Mouse (Mus musculus) fibroblast of lung, adult 2 months (primary cell): ENCODE data around the gene Txnrd2.

Experiments
- DNase-seq: peaks from one replicate; pipeline ENCODE4 v3.0.0-alpha.2; 2011; ENCODE audit warnings: low read depth

Txnrd2 gene

GRCm38 (mm10) chr16:18484794-18485435, 58.7 kb downstream of the Txnrd2 start:
- DNase-seq = peak; percentile 73

DNA sequence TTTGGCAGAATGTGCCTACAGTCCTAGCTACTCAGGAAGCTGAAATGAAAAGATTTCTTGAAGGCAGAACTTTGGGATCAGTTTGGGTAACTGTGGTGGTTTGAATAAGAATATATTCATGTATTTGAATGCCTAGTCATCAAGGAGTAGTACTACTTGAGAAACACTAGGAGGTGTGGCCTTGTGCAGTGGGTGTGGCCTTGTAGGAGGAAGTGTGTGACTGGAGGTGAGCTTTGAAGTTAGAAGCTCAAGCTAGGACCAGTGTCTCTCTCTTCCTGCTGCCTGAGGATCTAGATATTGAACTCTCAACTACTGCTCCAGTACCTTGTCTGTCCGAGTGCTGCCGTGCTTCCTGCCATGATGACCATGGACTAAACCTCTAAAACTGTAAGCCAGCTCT, 59.9 kb downstream of the Txnrd2 start:
- DNase-seq = no peak

DNA sequence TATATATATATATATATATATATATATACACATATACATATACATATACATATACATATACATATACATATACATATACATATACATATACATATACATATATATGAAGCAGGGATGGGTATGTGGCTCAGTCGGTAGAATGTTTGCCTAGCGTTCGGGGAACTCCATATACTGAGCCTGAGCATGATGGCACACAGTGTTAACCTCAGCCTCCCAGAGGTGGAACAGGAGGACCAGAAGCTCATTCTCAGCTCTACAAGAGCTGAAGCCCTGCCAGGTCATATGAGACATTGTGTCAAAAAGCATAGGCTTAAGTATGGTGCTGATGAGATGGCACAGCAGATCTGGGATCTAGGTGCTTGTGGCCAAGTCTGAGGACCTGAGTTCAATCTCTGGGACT, 64.1 kb downstream of the Txnrd2 start:
- no peak for DNase-seq

DNA sequence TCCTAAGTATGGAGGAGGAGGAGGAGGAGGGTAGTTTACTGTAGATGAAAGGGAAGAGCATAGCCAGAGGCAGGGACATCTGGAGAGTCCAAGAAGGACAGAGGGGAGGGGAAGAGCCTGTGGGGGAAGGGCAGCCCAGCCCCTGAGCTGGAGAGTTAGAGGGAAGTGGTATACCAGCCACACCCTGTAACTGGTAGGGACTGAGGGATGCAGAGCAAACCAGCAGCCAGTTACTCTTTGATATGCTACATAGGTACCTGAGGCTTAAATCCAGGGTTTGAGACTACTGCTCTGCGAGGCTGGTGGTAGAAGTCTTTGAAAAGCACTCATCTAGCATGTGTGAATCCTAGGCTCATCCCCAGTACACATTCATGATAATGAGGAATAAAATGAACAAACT, 64.7 kb downstream of the Txnrd2 start:
- DNase-seq = no peak

DNA sequence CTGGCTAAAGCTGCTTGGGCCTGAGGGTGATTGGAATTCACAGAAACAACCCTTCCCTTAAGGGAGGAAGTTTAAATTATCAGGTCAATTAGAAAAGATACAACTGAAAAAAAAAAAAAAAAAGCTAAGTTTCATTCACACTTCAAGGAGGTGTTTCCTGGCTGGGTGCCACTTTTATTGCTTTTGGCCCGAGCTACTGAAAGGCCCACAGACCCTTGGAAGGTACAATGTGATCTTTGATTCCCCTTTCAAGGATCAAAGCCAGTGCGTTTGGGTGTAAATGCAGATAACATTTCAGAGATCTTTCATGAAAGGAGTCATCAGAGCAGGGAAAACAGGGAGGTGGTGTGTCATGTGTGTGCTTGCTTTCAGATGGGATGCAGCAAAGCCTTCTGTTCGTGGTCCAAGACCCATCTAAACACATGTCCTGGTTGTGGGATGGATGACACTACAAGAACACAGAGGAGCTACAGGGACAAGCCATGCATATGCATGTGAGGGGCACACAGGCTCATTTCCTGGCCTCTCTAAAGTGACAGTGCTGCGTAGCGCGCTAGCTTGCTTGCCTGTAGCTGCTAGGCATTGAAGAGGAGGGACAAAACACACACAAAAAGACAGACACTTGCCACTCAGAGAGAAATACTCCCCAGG, 71.8 kb downstream of the Txnrd2 start:
- no peak for DNase-seq

GRCm38 (mm10) chr16:18498558-18498990, 72.4 kb downstream of the Txnrd2 start, which contains the start of the genes Gnb1l and Rtl10:
Gene Gnb1l, plus strand, starts transcription at chr16:18498713.
Gene Rtl10, plus strand, starts transcription at chr16:18498901.
- peak; percentile 67 for DNase-seq

GRCm38 (mm10) chr16:18498996-18499395, 72.8 kb downstream of the Txnrd2 start:
- no peak for DNase-seq

DNA sequence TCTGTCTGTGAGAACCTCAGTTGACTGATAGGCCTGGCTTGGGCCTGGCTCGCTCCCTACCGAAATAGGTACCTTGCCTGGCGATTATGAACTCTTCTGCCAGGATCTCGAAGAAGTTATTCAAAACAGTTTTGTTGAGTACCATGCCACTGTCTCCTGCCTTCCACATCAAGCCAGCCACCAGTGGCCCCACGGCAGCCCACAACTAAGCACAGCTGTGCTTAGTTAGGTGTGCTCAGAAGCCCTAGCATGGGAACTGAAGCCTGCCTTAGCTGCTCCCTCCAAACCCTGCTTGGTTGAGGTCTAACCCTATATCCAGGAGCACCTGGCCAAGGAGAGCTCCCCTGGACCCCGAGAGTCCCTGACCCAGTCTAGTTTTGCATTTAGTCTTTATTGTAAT, 75.3 kb downstream of the Txnrd2 start:
- DNase-seq = no peak

GRCm38 (mm10) chr16:18503566-18504342, 77.6 kb downstream of the Txnrd2 start:
- DNase-seq = no peak

- no peak for DNase-seq
Measured at GRCm38 (mm10) chr16:18506524-18507199, 80.5 kb downstream of the Txnrd2 start.

- no peak for DNase-seq
Measured at GRCm38 (mm10) chr16:18507200-18507549, 81.0 kb downstream of the Txnrd2 start.

- DNase-seq = no peak
Measured at GRCm38 (mm10) chr16:18511741-18512140, 85.6 kb downstream of the Txnrd2 start.

GRCm38 (mm10) chr16:18513508-18513907, 87.3 kb downstream of the Txnrd2 start:
- DNase-seq = no peak

GRCm38 (mm10) chr16:18518091-18518490, 91.9 kb downstream of the Txnrd2 start:
- no peak for DNase-seq

DNA sequence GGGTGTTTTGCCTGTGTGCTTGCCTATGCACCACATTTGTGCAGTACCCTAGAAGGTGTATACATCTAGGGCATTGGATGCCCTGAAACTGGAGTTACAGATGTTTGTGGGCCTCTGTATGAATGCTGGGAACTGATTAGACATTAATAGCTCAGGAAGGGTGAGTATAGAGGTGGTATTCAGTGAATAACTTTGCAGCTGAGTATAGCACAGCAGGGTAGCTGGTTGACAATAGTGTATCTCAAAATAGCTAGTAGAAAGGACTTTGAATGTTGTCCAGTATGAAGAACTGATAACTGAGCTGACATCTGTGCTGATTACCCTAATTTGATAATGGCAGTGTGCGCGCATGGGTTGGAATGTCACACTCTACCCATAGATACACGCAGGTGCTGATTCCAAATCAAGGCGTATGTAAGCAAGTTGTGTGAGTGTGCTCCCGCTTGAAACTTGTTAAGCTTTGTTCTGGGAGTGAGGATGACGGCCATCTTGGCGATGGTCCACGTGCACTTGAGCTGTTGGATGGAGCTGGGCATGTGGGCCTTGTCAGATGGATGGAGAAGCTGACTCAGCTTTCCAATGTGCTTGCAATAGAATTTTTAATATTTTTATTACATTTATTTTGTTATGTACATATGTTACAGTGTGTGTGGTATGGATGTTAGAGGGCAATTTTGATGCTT, 97.5 kb downstream of the Txnrd2 start:
- no peak for DNase-seq

DNA sequence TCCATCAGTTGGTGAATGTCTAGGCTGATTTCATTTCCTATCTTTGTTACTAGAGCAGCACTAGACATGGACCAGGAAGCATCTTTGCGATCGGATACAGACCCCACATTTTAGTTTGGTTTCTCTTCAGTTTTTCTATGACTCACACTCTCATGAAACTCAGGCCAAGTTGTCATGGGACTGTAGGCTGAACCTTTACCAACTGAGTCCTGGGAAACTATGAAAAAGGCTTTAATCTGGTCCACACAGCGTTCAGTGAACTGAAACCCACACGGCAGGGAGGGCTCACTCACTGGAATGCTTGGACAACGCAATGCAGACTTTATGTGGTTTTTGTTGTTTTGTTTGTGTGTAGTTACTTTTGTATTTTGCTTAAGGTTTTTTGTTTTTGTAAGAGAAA, 102.5 kb downstream of the Txnrd2 start:
- DNase-seq = peak; percentile 45
